Mouse (Mus musculus) hindbrain, embryonic 16.5 days (tissue): ENCODE results near the gene Ankrd6. TPM values are rescaled to one million over a fixed set of nuclear protein-coding genes. Genes with fewer than 3 reads are reported as not detected.
A peak's percentile ranks its signal among the peaks of the same experiment; 100 is the strongest.

Experiments
- ATAC-seq: fragments of 200-750 bp; cut with Nextera tagmentation; 2 replicates; pipeline ENCODE4 v1.8.0; 2017; ENCODE audit warnings: moderate TSS enrichment, moderate library complexity
- H3K27ac ChIP-seq: fragments of 300-500 bp; sonication (generic); 2 replicates; pipeline ENCODE4 v1.5.1; 2014; ENCODE audit warnings: low read depth, mild to moderate bottlenecking, control low read depth, low read length, moderate library complexity
- H3K27me3 ChIP-seq: fragments of 300-500 bp; sonication (generic); replicated peaks from 2 replicates; pipeline ENCODE4 v1.6.1; 2014; ENCODE audit warnings: low read length; ENCODE audit not compliant: control insufficient read depth, insufficient read depth
- H3K36me3 ChIP-seq: fragments of 300-500 bp; sonication (generic); 2 replicates; pipeline ENCODE4 v1.6.1; 2014; ENCODE audit warnings: mild to moderate bottlenecking, low read length, moderate library complexity, mixed read lengths; ENCODE audit not compliant: control insufficient read depth, insufficient read depth
- H3K4me1 ChIP-seq: fragments of 300-500 bp; sonication (generic); 2 replicates; pipeline ENCODE4 v1.6.1; 2014; ENCODE audit warnings: low read depth, low read length; ENCODE audit not compliant: control insufficient read depth, insufficient read depth
- H3K4me2 ChIP-seq: fragments of 300-500 bp; sonication (generic); 2 replicates; pipeline ENCODE4 v1.6.1; 2014; ENCODE audit warnings: mild to moderate bottlenecking, low read length, control low read depth, moderate library complexity
- H3K4me3 ChIP-seq: fragments of 300-500 bp; sonication (generic); 2 replicates; pipeline ENCODE4 v1.5.1; 2014; ENCODE audit warnings: mild to moderate bottlenecking, low read length, control low read depth, moderate library complexity
- H3K9ac ChIP-seq: fragments of 300-500 bp; sonication (generic); 2 replicates; pipeline ENCODE4 v1.6.1; 2014; ENCODE audit warnings: low read depth, mild to moderate bottlenecking, control low read depth, low read length, moderate library complexity
- H3K9me3 ChIP-seq: fragments of 300-500 bp; sonication (generic); 2 replicates; pipeline ENCODE4 v1.6.1; 2014; ENCODE audit warnings: mild to moderate bottlenecking, low read length, moderate library complexity; ENCODE audit not compliant: control insufficient read depth
- WGBS: fragments of 180-500 bp; shearing (Covaris S2); extraction: QIAGEN DNeasy Blood & Tissue Kit; methylation state at CpG from one replicate; pipeline ENCODE4 v1.1.7; 2014; 5-methylcytosine and 5-hydroxymethylcytosine counted together
- polyA plus RNA-seq: library from polyadenylated mRNA; unstranded; fragments of >200 nt; fragmentation: Nextera tagmentation; extraction: Ambion mirVana; gene quantifications from 2 replicates; pipeline ENCODE4 v1.2.1, GENCODE M21; 2015

Ankrd6 gene
- 22.2 and 27.1 TPM in 2 replicates for polyA plus RNA-seq

DNA sequence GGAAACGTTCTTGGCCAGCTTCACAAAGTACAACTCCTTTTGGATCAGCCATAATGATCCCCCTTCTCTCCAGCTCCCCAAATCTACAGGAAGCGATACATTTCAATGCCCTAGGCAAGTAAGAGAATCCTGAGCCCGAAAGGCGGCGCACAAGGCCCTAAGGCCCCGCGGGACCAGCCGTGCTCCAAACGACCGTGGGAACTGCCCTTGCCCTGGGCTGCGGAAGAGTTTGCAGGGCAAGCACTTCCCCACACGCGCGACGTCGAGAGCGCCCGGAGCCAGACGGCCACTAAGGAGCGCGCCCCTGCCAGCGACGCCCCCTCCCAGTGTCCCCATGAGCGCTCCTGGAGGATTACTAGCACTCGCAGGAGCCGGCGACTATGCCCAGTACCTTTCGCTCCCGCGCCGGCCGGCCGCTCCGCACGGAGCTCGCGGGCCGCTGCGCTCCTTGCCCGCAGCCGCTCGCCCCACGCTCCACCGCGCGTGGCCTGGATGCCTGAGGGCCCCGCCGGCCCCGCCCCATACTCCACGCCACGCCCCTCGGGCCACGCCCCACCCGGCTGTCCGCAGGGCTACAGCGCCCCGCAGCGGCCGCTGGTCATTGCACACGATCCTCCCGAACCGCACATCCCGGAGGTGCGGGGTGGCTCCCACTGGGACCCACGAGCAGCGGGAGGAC, at the start of gene Ankrd6:
Ankrd6 (minus strand) TSS at position 486 of the 679 bp plus-strand sequence.
- Histone ChIP-seq H3K4me1 (peaks cover 8% of the 10 kb centered on the region), H3K4me2 (peak within 1 kb of the TSS; percentile 97), H3K9me3 (no peaks in the 10 kb centered on the region), H3K27ac (peak within 1 kb of the TSS; percentile 66; the same call in 1 of the 2 replicates), H3K36me3 (no peaks in the 10 kb centered on the region), H3K27me3 (no peaks in the 10 kb centered on the region), H3K9ac (peak within 1 kb of the TSS; percentile 80), H3K4me3 (peak within 1 kb of the TSS; percentile 78)
- peak; percentile 96 for ATAC-seq
- under 1% methylated on average over 63 of the region's 66 CpGs for WGBS

DNA sequence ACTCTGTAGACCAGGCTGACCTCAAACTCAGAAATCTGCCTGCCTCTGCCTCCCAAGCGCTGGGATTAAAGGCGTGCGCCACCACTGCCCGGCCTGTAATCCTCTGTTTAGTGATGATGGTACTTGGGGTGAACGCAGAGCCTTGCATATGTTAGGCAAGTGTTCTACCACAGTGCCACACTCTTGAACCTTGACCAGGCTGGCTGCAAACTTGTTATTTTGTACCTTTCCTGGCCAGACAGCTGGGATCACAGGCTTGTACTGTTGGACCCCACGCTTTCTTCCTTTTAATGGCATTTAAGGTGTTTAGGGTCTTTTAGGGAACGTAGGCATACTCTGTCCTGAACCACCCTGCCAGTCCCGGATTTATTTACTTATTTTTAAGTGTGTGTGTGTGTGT, 48.4 kb upstream of the Ankrd6 start:
- no peak overlapping the region for H3K4me3 ChIP-seq
- H3K27me3 ChIP-seq = no peaks in the 10 kb centered on the region
- no peak for ATAC-seq
- no peak overlapping the region for H3K27ac ChIP-seq
- H3K4me2 ChIP-seq = no peak overlapping the region
- WGBS = 95% methylated on average over 8 of the region's 8 CpGs
- no peaks in the 10 kb centered on the region for H3K9me3 ChIP-seq
- no peak overlapping the region for H3K9ac ChIP-seq
- no peaks in the 10 kb centered on the region for H3K4me1 ChIP-seq
- H3K36me3 ChIP-seq = no peaks in the 10 kb centered on the region

DNA sequence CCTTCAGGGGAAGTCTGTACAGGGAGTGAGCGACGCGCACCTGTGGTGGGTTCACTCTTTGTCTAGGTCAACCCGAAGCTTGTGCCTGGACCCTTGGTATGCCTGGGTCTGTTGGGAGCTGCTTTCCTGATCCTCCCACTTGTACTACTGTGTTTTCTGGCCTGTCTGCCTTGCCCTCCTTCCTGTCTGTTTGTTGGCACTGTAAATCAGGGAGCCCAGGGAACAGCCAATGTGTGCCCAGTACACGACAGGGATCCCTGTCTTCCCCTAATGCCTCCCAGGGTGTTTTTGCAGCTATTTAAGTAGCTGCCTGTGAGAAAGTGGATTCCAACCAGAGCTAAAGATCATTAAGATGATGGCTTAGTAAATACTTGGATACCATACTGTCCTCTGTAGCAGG, 46.9 kb upstream of the Ankrd6 start:
- no peak overlapping the region for H3K4me3 ChIP-seq
- WGBS = 87% methylated on average over 5 of the region's 5 CpGs
- no peak overlapping the region for H3K27ac ChIP-seq
- no peak overlapping the region for H3K9ac ChIP-seq
- ATAC-seq = no peak
- H3K4me1 ChIP-seq = no peaks in the 10 kb centered on the region
- no peaks in the 10 kb centered on the region for H3K27me3 ChIP-seq
- no peaks in the 10 kb centered on the region for H3K36me3 ChIP-seq
- H3K4me2 ChIP-seq = no peak overlapping the region
- H3K9me3 ChIP-seq = no peaks in the 10 kb centered on the region

DNA sequence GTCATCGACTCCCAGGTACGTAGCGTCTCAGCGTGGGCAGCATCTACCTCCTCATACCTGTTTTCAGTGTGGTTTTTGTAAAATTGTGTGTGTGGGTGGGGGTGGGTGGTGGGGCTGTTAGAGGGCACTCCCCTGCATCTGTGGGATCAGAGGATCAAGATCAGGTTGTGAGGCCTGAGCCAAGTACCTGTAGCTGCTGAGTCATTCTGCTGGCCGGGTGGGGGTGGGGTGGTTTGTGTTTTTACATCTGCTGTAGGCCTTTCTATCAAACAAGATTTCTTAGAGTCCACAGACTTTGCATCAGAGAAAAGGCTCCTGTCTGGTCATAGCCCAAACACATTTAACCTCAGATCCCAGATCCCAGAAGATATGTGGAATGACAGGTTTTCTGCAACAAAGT, 45.4 kb upstream of the Ankrd6 start:
- Histone ChIP-seq H3K27ac (no peak overlapping the region), H3K9ac (no peak overlapping the region), H3K27me3 (no peaks in the 10 kb centered on the region), H3K4me2 (no peak overlapping the region), H3K9me3 (no peaks in the 10 kb centered on the region), H3K4me1 (no peaks in the 10 kb centered on the region), H3K36me3 (no peaks in the 10 kb centered on the region), H3K4me3 (no peak overlapping the region)
- 98% methylated on average over 5 of the region's 5 CpGs for WGBS
- no peak for ATAC-seq

DNA sequence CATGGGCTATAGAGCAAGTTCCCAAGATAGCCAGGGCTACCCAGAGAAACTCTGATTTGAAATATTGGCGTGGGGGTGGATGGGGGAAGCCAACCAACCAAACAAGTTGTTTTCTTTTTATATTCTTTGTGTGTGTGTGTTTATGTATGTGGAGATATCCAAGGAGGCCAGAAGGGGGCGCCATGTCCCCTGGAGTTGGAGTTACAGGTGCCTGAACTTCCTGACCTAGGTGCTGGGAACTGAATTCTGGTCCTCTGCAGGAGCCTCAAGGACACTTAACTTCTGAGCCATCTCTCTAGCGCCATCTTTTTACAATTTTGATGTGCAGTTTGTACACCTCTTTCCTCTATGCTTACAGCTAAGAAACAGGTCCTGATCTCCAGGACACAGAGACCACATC, 43.5 kb upstream of the Ankrd6 start:
- no peaks in the 10 kb centered on the region for H3K36me3 ChIP-seq
- WGBS = 77% methylated on average over 3 of the region's 3 CpGs
- H3K9me3 ChIP-seq = no peaks in the 10 kb centered on the region
- H3K9ac ChIP-seq = no peak overlapping the region
- no peak overlapping the region for H3K4me3 ChIP-seq
- H3K4me2 ChIP-seq = no peak overlapping the region
- no peaks in the 10 kb centered on the region for H3K27me3 ChIP-seq
- H3K27ac ChIP-seq = no peak overlapping the region
- no peaks in the 10 kb centered on the region for H3K4me1 ChIP-seq
- no peak for ATAC-seq

DNA sequence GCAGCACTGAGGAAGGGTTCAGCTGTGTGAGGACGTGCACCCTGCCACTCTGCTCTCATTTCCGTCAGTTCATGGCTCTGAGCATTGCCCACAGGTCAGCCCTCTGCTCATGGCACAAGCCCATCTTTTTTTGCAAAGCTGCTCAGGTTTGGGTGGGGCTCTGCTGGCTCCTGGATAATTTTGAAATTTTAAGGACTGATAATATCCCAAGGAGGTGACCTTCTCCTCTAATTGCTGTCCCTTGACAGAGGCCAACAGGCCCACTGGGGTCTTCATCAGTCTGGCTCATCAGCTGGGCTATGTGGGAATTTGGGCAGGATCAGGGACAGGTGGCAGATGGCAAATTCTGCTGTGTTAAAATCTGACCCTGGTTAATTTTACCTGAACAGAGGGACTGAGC, 38.7 kb upstream of the Ankrd6 start:
- H3K4me3 ChIP-seq = no peak overlapping the region
- no peak overlapping the region for H3K4me2 ChIP-seq
- H3K9me3 ChIP-seq = no peaks in the 10 kb centered on the region
- no peak overlapping the region for H3K27ac ChIP-seq
- no peak for ATAC-seq
- H3K4me1 ChIP-seq = peaks cover 13% of the 10 kb centered on the region
- no peak overlapping the region for H3K9ac ChIP-seq
- WGBS = 89% methylated on average over 2 of the region's 2 CpGs
- no peaks in the 10 kb centered on the region for H3K36me3 ChIP-seq
- no peaks in the 10 kb centered on the region for H3K27me3 ChIP-seq

DNA sequence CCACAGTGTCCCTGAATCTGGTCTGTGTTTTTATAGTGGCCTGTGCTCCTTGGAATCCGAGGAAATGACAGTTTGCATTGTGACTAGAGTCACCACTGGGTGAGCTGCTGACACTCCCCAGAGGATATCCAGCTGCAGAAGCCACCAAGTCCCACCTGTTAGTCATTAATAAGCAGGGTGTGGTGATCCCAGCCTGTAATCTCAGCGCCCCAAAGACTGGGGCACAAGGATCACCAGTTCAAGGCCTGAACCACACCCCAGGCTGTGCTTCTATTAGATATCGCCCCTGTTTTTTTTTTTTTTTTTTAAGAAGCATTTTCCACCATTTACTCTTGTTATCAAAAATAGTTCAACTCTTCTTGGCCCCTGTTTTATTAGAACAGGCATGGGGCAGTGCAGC, 36.4 kb upstream of the Ankrd6 start:
- H3K9ac ChIP-seq = no peak overlapping the region
- H3K36me3 ChIP-seq = no peaks in the 10 kb centered on the region
- peaks cover 18% of the 10 kb centered on the region for H3K4me1 ChIP-seq
- 66% methylated on average over 3 of the region's 3 CpGs for WGBS
- H3K27me3 ChIP-seq = no peaks in the 10 kb centered on the region
- no peak overlapping the region for H3K4me2 ChIP-seq
- no peaks in the 10 kb centered on the region for H3K9me3 ChIP-seq
- no peak overlapping the region for H3K27ac ChIP-seq
- no peak overlapping the region for H3K4me3 ChIP-seq
- no peak for ATAC-seq

DNA sequence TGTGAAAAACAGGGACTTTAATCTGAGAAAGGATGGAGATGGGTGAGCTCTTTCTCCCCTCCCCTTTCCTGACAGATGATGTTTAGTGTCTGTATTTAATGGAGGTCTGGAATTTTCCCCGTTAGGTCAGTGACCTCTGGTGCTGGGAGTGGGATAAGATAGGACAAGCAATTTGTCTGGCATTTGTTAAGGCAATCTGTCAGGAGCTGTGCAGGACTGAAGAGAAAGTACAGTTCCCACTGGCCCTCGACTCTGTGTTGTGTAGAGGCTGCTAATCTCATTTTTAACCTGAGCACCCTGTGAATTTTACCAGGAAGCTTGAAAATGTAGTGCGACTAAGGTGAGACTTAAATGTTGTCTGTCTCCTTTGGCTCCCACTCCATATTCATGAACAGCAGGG, 35.0 kb upstream of the Ankrd6 start:
- H3K9ac ChIP-seq = no peak overlapping the region
- H3K4me1 ChIP-seq = peaks cover 19% of the 10 kb centered on the region
- whole genome bisulfite sequencing = 9% methylated on average over 3 of the region's 3 CpGs
- H3K36me3 ChIP-seq = no peaks in the 10 kb centered on the region
- no peak overlapping the region for H3K27ac ChIP-seq
- H3K27me3 ChIP-seq = no peaks in the 10 kb centered on the region
- no peak overlapping the region for H3K4me3 ChIP-seq
- no peaks in the 10 kb centered on the region for H3K9me3 ChIP-seq
- H3K4me2 ChIP-seq = no peak overlapping the region
- no peak for ATAC-seq

DNA sequence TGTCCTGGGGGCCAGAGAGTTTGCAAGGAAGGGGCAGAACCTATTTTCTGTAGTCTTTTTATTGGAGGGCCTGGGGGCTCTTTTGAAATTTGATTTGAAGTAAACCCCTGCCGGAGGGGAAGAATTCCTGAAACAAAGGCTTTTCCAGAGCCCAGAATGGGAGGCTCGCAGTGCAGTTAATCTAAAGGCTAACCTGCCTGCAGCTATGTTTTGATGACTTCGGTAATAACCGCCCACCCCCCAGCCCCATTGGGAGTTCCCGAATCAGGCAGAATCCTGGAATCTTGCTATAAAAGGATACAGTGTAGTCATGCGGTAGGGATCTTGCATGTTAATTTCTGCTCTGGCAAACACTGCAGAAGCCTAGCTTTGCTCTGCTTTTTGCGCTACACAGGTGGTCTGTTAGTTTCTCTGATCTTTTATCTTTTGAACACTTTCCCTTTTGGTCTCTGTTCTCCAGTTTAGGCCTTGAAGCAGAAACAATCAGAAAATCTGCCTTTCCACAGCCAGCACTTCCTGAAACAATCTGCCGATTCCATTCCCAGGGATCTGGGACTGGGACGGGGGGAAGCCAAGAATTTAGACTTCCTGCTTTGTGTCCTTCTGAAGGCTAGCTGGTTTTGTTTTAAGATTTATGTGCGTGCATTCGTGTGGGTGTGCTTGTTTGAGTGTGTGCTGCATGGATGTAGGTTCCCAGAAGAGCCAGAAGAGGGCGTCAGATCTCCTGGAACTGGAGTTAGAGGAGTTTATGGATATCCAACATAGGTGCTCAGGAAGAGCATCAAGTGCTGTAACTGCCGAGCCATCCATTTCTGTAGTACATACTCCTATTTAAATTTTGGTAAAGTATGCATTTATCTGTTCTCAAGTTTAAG, 34.4 kb upstream of the Ankrd6 start:
- WGBS = 8% methylated on average over 13 of the region's 13 CpGs
- Histone ChIP-seq H3K27ac (peak overlapping the region; percentile 49), H3K4me2 (peak overlapping the region; percentile 97), H3K9ac (peak overlapping the region; percentile 54), H3K27me3 (no peaks in the 10 kb centered on the region), H3K9me3 (no peaks in the 10 kb centered on the region), H3K4me1 (peaks cover 19% of the 10 kb centered on the region), H3K36me3 (no peaks in the 10 kb centered on the region), H3K4me3 (peak overlapping the region; percentile 94)
- no peak for ATAC-seq
